Mouse (Mus musculus): ENCODE results near the gene Htr1d.

- TF ChIP-seq CTCF (IDR thresholded peaks at IDR 0.05; ENCODE audit: insufficient read depth, low read depth, low read length) (no peak), POLR2A (IDR thresholded peaks at IDR 0.05; ENCODE audit: insufficient read depth, low read depth, low read length) (no peak)
Measured at GRCm38 (mm10) chr4:136451564-136451963, 28.2 kb downstream of the Htr1d start.

Data from olfactory bulb, adult 2 months (tissue).